Mouse (Mus musculus): ENCODE measurements around the gene Lpin1. TPM values are rescaled to one million over a fixed set of nuclear protein-coding genes. Genes with fewer than 3 reads are reported as not detected.

The Lpin1 gene
- polyA plus RNA-seq, 1 experiment from 2014 or later, result 6.8 TPM

- H3K27ac ChIP-seq, result 0 out of 2 replicates have a peak overlapping the region, but pooled peaks have one; percentile 7
- H3K4me1 ChIP-seq, result peaks cover 8% of the 10 kb centered on the region
- no peak for ATAC-seq (replicated peaks; ENCODE audit: low FRiP score)
- H3K36me3 ChIP-seq, result no peaks in the 10 kb centered on the region
- WGBS, result 71% methylated on average over 15 of the region's 15 CpGs
- H3K27me3 ChIP-seq, result no peaks in the 10 kb centered on the region
- H3K4me2 ChIP-seq, result no peak overlapping the region
- no peak overlapping the region for H3K9ac ChIP-seq
- no peak overlapping the region for H3K4me3 ChIP-seq (replicated peaks)
- H3K9me3 ChIP-seq (replicated peaks), result no peaks in the 10 kb centered on the region
Observed at GRCm38 (mm10) chr12:16531956-16532859, 78.6 kb downstream of the Lpin1 start.

DNA sequence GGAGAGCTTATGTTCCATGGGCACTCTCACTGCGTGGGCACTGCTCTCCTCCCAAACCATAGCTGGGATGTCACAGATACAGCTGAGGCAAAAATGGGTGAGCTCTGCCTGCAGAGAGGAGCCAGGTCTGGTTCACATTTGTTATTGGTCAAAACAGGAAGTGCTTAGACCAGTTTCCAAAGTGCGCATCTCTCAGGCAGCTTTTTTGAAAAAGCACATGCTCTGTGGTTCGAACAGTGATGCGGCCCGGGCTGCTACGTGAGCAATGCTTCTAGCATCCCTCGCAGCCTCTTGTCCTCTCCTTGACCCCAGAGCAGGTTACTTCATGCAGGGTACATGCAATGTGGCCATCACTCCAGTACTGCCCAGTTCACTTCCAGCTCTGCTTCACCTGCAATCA, 82.1 kb downstream of the Lpin1 start:
- Histone ChIP-seq H3K4me1 (peaks cover 8% of the 10 kb centered on the region), H3K4me2 (no peak overlapping the region), H3K27me3 (no peaks in the 10 kb centered on the region), H3K36me3 (no peaks in the 10 kb centered on the region), H3K9ac (no peak overlapping the region), H3K4me3 (replicated peaks) (no peak overlapping the region), H3K9me3 (replicated peaks) (no peaks in the 10 kb centered on the region), H3K27ac (no peak overlapping the region)
- no peak for ATAC-seq (replicated peaks; ENCODE audit: low FRiP score)
- 91% methylated on average over 7 of the region's 7 CpGs for whole genome bisulfite sequencing

DNA sequence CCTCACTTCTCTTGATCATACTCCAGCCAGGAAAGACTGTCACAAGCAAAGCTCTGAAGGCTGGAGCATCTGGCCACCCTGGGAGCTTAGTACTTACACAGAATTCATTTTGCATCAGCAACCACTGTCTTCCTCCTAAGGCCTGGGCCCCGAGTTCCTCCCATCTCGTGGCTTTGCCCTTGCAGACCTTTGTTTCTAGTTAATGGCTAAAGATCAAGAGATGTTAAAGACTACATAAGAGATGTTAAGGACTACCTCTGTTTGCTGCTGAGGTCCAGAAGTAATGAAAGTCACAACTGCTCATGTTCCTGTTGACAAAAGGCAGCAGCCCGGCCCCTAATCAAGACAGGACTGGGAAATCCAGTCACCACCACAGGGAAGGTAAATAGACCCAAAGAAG, 82.8 kb downstream of the Lpin1 start:
- Histone ChIP-seq H3K9ac (no peak overlapping the region), H3K4me2 (no peak overlapping the region), H3K4me3 (replicated peaks) (no peak overlapping the region), H3K27me3 (no peaks in the 10 kb centered on the region), H3K27ac (no peak overlapping the region), H3K36me3 (no peaks in the 10 kb centered on the region), H3K9me3 (replicated peaks) (no peaks in the 10 kb centered on the region), H3K4me1 (peaks cover 5% of the 10 kb centered on the region)
- no peak for ATAC-seq (replicated peaks; ENCODE audit: low FRiP score)
- WGBS, result 72% methylated on average over 3 of the region's 3 CpGs

DNA sequence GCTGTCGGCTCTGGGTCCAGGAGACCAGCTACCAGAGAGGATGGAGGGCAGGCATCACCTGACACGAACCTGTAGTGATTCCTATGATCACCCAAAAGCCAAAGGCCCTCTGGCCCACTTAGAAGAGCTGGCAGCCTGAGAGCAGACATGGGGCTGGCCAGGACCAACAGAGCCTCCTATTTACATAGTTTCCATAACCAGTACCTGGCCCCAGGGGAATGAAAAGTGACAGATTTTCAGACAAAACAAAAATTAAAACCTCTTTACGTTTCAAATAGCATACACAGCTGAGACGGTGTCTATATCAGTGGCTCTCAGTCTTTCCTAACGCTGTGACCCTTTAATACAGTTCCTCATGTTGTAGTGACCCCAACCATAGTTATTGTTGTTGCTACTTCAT, 83.9 kb downstream of the Lpin1 start:
- Histone ChIP-seq H3K27me3 (no peaks in the 10 kb centered on the region), H3K4me1 (no peaks in the 10 kb centered on the region), H3K9ac (no peak overlapping the region), H3K36me3 (no peaks in the 10 kb centered on the region), H3K4me3 (replicated peaks) (no peak overlapping the region), H3K9me3 (replicated peaks) (no peaks in the 10 kb centered on the region), H3K4me2 (no peak overlapping the region), H3K27ac (no peak overlapping the region)
- 83% methylated on average over 5 of the region's 5 CpGs for WGBS
- no peak for ATAC-seq (replicated peaks; ENCODE audit: low FRiP score)

DNA sequence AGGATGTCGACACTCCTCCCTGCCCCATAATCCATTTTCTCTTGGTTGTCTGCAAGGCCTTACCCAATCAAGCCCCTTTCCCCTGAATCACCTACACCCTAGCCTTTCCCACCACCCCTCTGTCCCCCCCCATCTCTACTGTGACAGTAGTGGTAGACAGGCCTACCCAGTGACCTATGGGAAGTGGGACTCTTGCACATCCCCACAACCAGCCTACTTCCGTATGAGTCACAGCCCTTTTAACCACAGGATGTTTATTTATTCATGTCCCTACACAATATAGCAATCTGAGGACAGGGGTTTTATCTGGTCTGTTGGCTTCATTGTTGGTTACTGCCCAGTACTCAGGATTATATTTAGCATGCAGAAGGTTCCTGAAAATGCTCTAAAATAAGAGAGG, 84.6 kb downstream of the Lpin1 start:
- Histone ChIP-seq H3K4me1 (no peaks in the 10 kb centered on the region), H3K4me3 (replicated peaks) (no peak overlapping the region), H3K36me3 (no peaks in the 10 kb centered on the region), H3K27ac (no peak overlapping the region), H3K4me2 (no peak overlapping the region), H3K9ac (no peak overlapping the region), H3K27me3 (no peaks in the 10 kb centered on the region), H3K9me3 (replicated peaks) (no peaks in the 10 kb centered on the region)
- WGBS, result 90% methylated on average over 2 of the region's 2 CpGs
- ATAC-seq (replicated peaks; ENCODE audit: low FRiP score), result no peak

DNA sequence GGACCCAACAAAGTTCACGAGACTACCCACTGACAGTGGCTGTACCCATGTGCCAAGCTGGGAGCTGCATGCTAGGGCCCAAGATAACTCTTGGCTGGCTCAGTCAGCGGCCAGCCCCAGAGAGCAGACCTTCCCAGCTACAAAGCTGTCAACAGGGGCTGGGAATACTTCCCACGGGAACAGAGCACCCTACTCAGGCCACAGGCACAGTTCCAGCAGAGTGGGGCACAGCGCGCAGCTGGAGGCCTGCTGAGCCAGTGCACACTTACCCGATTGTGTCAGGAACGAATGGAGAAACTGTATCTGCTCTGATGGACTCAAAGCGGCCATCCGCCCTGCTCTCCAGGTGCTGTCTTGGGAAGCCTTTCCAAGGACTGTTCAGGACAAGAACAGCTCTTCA, 95.6 kb downstream of the Lpin1 start:
- no peak overlapping the region for H3K4me2 ChIP-seq
- no peaks in the 10 kb centered on the region for H3K4me1 ChIP-seq
- H3K36me3 ChIP-seq, result no peaks in the 10 kb centered on the region
- H3K27me3 ChIP-seq, result no peaks in the 10 kb centered on the region
- no peak overlapping the region for H3K9ac ChIP-seq
- H3K27ac ChIP-seq, result no peak overlapping the region
- H3K4me3 ChIP-seq (replicated peaks), result no peak overlapping the region
- ATAC-seq (replicated peaks; ENCODE audit: low FRiP score), result no peak
- WGBS, result 82% methylated on average over 9 of the region's 9 CpGs
- no peaks in the 10 kb centered on the region for H3K9me3 ChIP-seq (replicated peaks)

DNA sequence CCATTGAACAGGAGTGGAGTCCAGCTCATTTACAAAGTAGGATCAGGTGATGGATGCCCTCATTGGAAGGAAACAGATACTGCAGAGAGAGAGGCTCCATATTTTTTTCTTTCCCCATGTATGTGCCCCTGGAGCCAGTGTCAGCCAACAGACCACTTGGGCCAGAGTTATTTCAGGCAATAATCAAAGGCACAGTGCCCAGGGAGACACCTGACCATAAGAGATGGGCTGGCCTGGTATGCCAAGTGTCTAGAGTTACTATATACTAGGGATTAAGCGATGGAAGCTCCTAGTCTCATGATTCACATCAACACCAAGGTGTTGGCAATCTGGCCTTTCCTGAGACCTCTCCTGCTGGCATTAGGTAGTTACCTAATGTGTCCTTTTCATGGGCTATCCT, 97.8 kb downstream of the Lpin1 start:
- no peak for ATAC-seq (replicated peaks; ENCODE audit: low FRiP score)
- H3K4me2 ChIP-seq, result no peak overlapping the region
- no peak overlapping the region for H3K9ac ChIP-seq
- H3K27me3 ChIP-seq, result no peaks in the 10 kb centered on the region
- H3K36me3 ChIP-seq, result no peaks in the 10 kb centered on the region
- peaks cover 7% of the 10 kb centered on the region; the same call in 1 of the 2 replicates for H3K4me1 ChIP-seq
- no peaks in the 10 kb centered on the region for H3K9me3 ChIP-seq (replicated peaks)
- WGBS, result 89% methylated on average over 1 of the region's 1 CpGs
- no peak overlapping the region for H3K4me3 ChIP-seq (replicated peaks)
- H3K27ac ChIP-seq, result no peak overlapping the region

DNA sequence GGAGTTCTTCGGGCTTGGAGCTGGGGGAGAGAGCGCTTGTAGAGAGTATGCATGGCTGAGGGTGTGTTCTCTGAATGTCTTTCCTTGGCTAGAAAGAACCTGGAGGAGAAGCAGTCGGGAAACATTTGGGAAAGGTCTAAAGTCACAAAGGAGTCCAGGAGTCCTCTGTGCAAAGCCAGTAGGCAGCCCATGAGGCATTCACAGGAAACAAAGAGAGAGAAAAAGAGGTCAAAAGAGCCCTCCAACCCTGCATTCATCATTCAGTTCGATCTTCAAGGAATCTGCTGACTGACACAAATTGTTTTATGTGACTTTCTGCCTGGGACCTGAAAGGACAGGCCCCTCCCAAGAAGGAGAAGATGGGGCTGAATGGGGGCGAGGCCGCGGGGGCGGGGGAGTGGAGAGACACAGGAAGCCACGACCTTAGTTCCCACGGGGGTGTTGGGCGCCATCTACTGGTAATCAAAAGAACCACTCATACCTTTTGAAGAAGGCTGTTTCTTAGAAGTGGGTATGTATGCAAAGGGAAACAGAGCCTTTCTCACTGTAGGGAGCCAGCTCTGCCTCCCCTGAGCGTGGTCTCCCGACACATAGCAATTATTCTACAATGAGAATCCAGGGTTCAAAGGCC, 101.5 kb downstream of the Lpin1 start:
- H3K4me1 ChIP-seq, result peaks cover 7% of the 10 kb centered on the region; the same call in 1 of the 2 replicates
- no peak; the same call in 1 of the 2 replicates for ATAC-seq (replicated peaks; ENCODE audit: low FRiP score)
- H3K9ac ChIP-seq, result no peak overlapping the region
- H3K4me2 ChIP-seq, result peak overlapping the region; percentile 48
- WGBS, result 15% methylated on average over 13 of the region's 13 CpGs
- H3K36me3 ChIP-seq, result no peaks in the 10 kb centered on the region
- H3K27me3 ChIP-seq, result no peaks in the 10 kb centered on the region
- H3K9me3 ChIP-seq (replicated peaks), result no peaks in the 10 kb centered on the region
- H3K27ac ChIP-seq, result no peak overlapping the region; the same call in 1 of the 2 replicates
- 0 out of 2 replicates have a peak overlapping the region, but pooled peaks have one; percentile 10 for H3K4me3 ChIP-seq (replicated peaks)

DNA sequence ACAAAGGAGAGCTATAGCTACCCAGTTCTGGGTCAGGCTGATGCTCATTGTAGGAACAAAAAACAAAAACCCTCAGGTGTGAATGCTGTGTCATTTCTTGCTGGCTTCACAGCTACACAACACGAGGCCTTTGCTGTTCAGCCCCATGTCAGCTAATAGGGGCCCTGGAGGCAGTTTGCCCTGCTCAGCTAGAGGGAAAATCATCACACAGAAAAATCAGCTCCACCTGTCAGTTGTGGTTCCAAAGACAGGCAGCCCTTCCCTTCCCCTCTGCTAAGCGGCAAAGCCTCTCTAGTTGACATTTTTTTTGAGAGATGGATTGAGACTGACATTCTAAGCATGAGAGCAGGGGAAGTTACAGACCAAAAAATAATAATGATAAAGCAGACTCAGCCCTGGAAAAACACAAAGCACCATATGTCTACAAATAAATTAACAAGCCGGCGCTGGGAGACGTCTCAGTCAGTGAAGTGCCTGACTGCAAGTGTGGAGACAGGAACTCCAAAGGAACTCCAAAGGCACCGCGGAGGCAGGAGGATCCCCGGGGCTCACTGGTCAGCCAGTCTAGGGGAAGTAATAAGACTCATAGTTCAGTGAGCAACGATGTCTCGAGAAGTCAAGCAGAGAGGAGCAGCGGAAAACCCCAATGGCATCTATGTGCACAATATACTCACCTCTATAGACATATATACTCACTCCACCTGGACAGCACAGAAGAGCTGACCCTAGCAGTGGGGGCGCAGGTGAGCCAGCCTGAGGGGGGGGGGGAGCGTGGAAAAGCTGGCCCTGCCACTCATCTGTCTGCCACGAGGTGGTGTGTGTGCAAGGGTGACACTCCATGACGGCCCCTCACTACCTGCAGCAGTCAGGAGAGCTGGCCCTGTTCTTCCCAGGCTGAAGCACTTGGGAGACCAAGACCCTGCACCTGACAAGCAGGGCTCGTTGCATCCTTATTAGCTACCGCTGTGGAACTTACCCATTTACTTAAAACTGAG, 103.7 kb downstream of the Lpin1 start:
- Histone ChIP-seq H3K27ac (no peak overlapping the region), H3K4me3 (replicated peaks) (no peak overlapping the region), H3K36me3 (no peaks in the 10 kb centered on the region), H3K27me3 (no peaks in the 10 kb centered on the region), H3K9me3 (replicated peaks) (no peaks in the 10 kb centered on the region), H3K4me2 (no peak overlapping the region), H3K4me1 (peaks cover 7% of the 10 kb centered on the region; the same call in 1 of the 2 replicates), H3K9ac (no peak overlapping the region)
- ATAC-seq (replicated peaks; ENCODE audit: low FRiP score), result no peak
- WGBS, result 56% methylated on average over 17 of the region's 17 CpGs

DNA sequence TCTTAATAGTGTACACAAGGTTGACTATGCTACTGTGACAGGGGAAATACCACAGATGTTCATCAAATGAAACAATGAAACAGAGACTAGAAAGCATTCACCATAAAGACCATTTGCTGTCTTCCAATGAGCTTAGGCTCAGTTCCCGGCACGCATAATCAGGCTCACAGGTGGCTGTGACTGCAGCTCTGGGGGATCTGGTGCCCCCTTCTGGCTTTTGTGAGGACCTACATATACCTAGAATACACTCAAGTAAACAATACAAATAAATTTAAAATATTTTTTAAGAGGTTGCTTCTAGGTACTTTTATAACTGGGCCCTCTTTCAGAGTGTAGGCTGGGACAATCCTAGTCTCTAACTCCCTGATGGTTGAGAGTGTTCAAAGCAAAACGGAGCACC, 106.5 kb downstream of the Lpin1 start:
- ATAC-seq (replicated peaks; ENCODE audit: low FRiP score), result no peak
- no peaks in the 10 kb centered on the region for H3K36me3 ChIP-seq
- WGBS, result 87% methylated on average over 3 of the region's 3 CpGs
- H3K27me3 ChIP-seq, result no peaks in the 10 kb centered on the region; the same call in 1 of the 2 replicates
- no peak overlapping the region for H3K4me2 ChIP-seq
- H3K4me1 ChIP-seq, result peaks cover 3% of the 10 kb centered on the region; the same call in 1 of the 2 replicates
- H3K4me3 ChIP-seq (replicated peaks), result no peak overlapping the region
- no peak overlapping the region for H3K27ac ChIP-seq
- no peak overlapping the region for H3K9ac ChIP-seq
- H3K9me3 ChIP-seq (replicated peaks), result no peaks in the 10 kb centered on the region

DNA sequence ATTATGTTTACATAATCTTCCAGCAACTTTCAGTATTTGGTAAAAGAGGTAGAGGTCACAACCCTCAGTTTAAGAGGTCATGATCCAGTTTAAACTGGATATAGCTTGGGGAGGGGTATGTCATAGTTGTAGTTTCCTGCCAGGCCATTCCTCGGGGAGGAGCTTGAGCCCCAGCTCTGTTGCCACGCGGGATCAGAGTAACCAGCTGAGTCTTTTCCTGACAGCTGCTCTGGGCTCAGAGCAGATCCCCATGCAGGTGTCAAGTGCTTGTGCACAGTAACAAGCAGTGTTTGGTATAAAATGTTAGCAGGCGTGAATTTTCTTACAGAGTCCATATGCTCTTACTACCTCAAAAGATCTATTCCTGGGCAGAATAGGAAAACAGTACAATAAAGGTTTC, 112.8 kb downstream of the Lpin1 start:
- Histone ChIP-seq H3K9ac (no peak overlapping the region), H3K36me3 (no peaks in the 10 kb centered on the region), H3K4me2 (no peak overlapping the region), H3K27ac (no peak overlapping the region), H3K4me3 (replicated peaks) (no peak overlapping the region), H3K9me3 (replicated peaks) (no peaks in the 10 kb centered on the region), H3K4me1 (no peaks in the 10 kb centered on the region), H3K27me3 (no peaks in the 10 kb centered on the region; the same call in 1 of the 2 replicates)
- ATAC-seq (replicated peaks; ENCODE audit: low FRiP score), result no peak
- WGBS, result 37% methylated on average over 4 of the region's 4 CpGs
